9 mouse cellular contexts compared by ENCODE assay signal in genomic region chr2:167851216-167851896, GRCm38 (mm10).
DNase-seq lines count a peak whose midpoint lies in the region; ATAC-seq and TF ChIP-seq lines count a peak whose summit lies in the region.
"Had no signal": no experiment of that assay in that cellular context is flagged by ENCODE, and none has a peak within 500 bp of the region (broad histone marks: within the 10 kb centered on the region; RNA-seq: fewer than 3 reads in every experiment).

No protein-coding gene starts in this region.

- intact Hi-C loops in gastrocnemius, adult 2 months (cut with DNase I) = no loop called here

- peak; percentile 50 to 59 for DNase-seq in adrenal gland, adult 18-20 months (ENCODE audit: low spot score in 2 of 2)
- peak; percentile 94 for DNase-seq in gastrocnemius, adult 2 months
- peak; percentile 5 for DNase-seq in hindlimb bud, embryonic 11.5 days (ENCODE audit: extremely low spot score, low read depth, low spot score)
- no peak for DNase-seq in cerebellum, adult 11 months
- no peak for DNase-seq in midbrain, embryonic 14.5 days
- DNase-seq in cerebellum, adult 18-20 months = no peak

- H3K27ac ChIP-seq in gastrocnemius, adult 2 months = peak overlapping the region; percentile 99
- peak overlapping the region; percentile 68 for H3K27ac ChIP-seq in lung, embryonic 15.5 days
- no peak overlapping the region for H3K27ac ChIP-seq in midbrain, embryonic 14.5 days (replicated peaks; ENCODE audit: low read depth, low read length)
- H3K27ac ChIP-seq: hindbrain, embryonic 15.5 days had no signal

- H3K27me3 ChIP-seq in lung, embryonic 15.5 days = no peaks in the 10 kb centered on the region
- H3K27me3 ChIP-seq in midbrain, embryonic 14.5 days (ENCODE audit: control insufficient read depth, insufficient read depth, low read length) = no peaks in the 10 kb centered on the region
- H3K27me3 ChIP-seq: hindbrain, embryonic 15.5 days had no signal

- peak overlapping the region; percentile 14; the same call in 1 of the 2 replicates for H3K9ac ChIP-seq in lung, embryonic 15.5 days
- no peak overlapping the region for H3K9ac ChIP-seq in midbrain, embryonic 14.5 days (replicated peaks; ENCODE audit: low read length)
- H3K9ac ChIP-seq: hindbrain, embryonic 15.5 days had no signal

- no peak overlapping the region for H3K4me2 ChIP-seq in lung, embryonic 15.5 days
- no peak overlapping the region for H3K4me2 ChIP-seq in midbrain, embryonic 14.5 days (ENCODE audit: low read length)
- H3K4me2 ChIP-seq: hindbrain, embryonic 15.5 days had no signal

- ATAC-seq in lung, embryonic 15.5 days (ENCODE audit: borderline replicate concordance, extremely low read depth, low FRiP score, low TSS enrichment) = no peak
- no peak for ATAC-seq in erythroid progenitor cell, adult 5-6 weeks (replicated peaks; ENCODE audit: low FRiP score, poor library complexity, severe bottlenecking)
- ATAC-seq in midbrain, embryonic 14.5 days (ENCODE audit: low FRiP score, low TSS enrichment) = no peak

- H3K36me3 ChIP-seq in lung, embryonic 15.5 days = no peaks in the 10 kb centered on the region
- no peaks in the 10 kb centered on the region for H3K36me3 ChIP-seq in midbrain, embryonic 14.5 days (ENCODE audit: control insufficient read depth, insufficient read depth, low read length)
- H3K36me3 ChIP-seq: hindbrain, embryonic 15.5 days had no signal

- peak overlapping the region; percentile 80 for H3K4me3 ChIP-seq in gastrocnemius, adult 2 months
- no peak overlapping the region for H3K4me3 ChIP-seq in lung, embryonic 15.5 days
- H3K4me3 ChIP-seq in midbrain, embryonic 14.5 days (replicated peaks; ENCODE audit: low read depth, low read length) = no peak overlapping the region
- H3K4me3 ChIP-seq: hindbrain, embryonic 15.5 days had no signal

- H3K9me3 ChIP-seq in lung, embryonic 15.5 days = no peaks in the 10 kb centered on the region
- H3K9me3 ChIP-seq in midbrain, embryonic 14.5 days (ENCODE audit: control insufficient read depth, low read length) = no peaks in the 10 kb centered on the region
- H3K9me3 ChIP-seq: hindbrain, embryonic 15.5 days had no signal

- no peak for TF ChIP-seq CTCF in gastrocnemius, adult 2 months (IDR thresholded peaks at IDR 0.05)

- peaks cover 35% of the 10 kb centered on the region for H3K4me1 ChIP-seq in lung, embryonic 15.5 days
- H3K4me1 ChIP-seq in midbrain, embryonic 14.5 days (ENCODE audit: control insufficient read depth, insufficient read depth, low read length) = no peaks in the 10 kb centered on the region
- H3K4me1 ChIP-seq: hindbrain, embryonic 15.5 days had no signal

- 19% methylated on average over 11 of the region's 11 CpGs for WGBS in lung, embryonic 15.5 days
- WGBS in midbrain, embryonic 14.5 days = 30% methylated on average over 11 of the region's 11 CpGs

Comparison
In these comparisons a context has a peak if more than half of its experiments do, and no peak if none do; other contexts are left out.
1. DNase-seq: peak in adrenal gland, adult 18-20 months (2 of 2), gastrocnemius, adult 2 months (single experiment) and hindlimb bud, embryonic 11.5 days (single experiment); none in cerebellum, adult 11 months (single experiment), midbrain, embryonic 14.5 days (single experiment) and cerebellum, adult 18-20 months (0 of 2).